Mouse (Mus musculus): ENCODE results near the gene Shpk.

Gene Shpk

GRCm38 (mm10) chr11:73199879-73200278 lies 619 bp downstream of the Shpk start:
- DNase-seq (ENCODE audit: low read depth, low spot score), result no peak

- DNase-seq (ENCODE audit: low read depth, low spot score), result no peak
Measured at GRCm38 (mm10) chr11:73201021-73201420, 1.8 kb downstream of the Shpk start.

- DNase-seq (ENCODE audit: low read depth, low spot score), result peak; percentile 23
Measured at GRCm38 (mm10) chr11:73201597-73201996, 2.3 kb downstream of the Shpk start.

GRCm38 (mm10) chr11:73203895-73204294 lies 4.6 kb downstream of the Shpk start:
- DNase-seq (ENCODE audit: low read depth, low spot score), result no peak

- DNase-seq (ENCODE audit: low read depth, low spot score), result no peak
Measured at GRCm38 (mm10) chr11:73205194-73205593, 5.9 kb downstream of the Shpk start.

GRCm38 (mm10) chr11:73207621-73208020 lies 8.4 kb downstream of the Shpk start:
- DNase-seq (ENCODE audit: low read depth, low spot score), result no peak

- no peak for DNase-seq (ENCODE audit: low read depth, low spot score)
Measured at GRCm38 (mm10) chr11:73213956-73214355, 14.7 kb downstream of the Shpk start.

GRCm38 (mm10) chr11:73219671-73220070 lies 20.4 kb downstream of the Shpk start:
- no peak for DNase-seq (ENCODE audit: low read depth, low spot score)

- DNase-seq (ENCODE audit: low read depth, low spot score), result no peak
Measured at GRCm38 (mm10) chr11:73220651-73221050, 21.4 kb downstream of the Shpk start.

- no peak for DNase-seq (ENCODE audit: low read depth, low spot score)
Measured at GRCm38 (mm10) chr11:73222846-73223245, 23.6 kb downstream of the Shpk start.

GRCm38 (mm10) chr11:73223966-73224365 lies 24.7 kb downstream of the Shpk start:
- DNase-seq (ENCODE audit: low read depth, low spot score), result no peak

GRCm38 (mm10) chr11:73225856-73226255 lies 26.6 kb downstream of the Shpk start:
- no peak for DNase-seq (ENCODE audit: low read depth, low spot score)

GRCm38 (mm10) chr11:73228881-73229280 lies 29.6 kb downstream of the Shpk start:
- DNase-seq (ENCODE audit: low read depth, low spot score), result no peak

GRCm38 (mm10) chr11:73230081-73230480 lies 30.8 kb downstream of the Shpk start:
- DNase-seq (ENCODE audit: low read depth, low spot score), result no peak

- DNase-seq (ENCODE audit: low read depth, low spot score), result no peak
Measured at GRCm38 (mm10) chr11:73232513-73232912, 33.3 kb downstream of the Shpk start.

- no peak for DNase-seq (ENCODE audit: low read depth, low spot score)
Measured at GRCm38 (mm10) chr11:73233992-73234391, 34.7 kb downstream of the Shpk start, which contains the start of gene Trpv1. Gene Trpv1, plus strand, starts transcription at chr11:73234292.

- DNase-seq (ENCODE audit: low read depth, low spot score), result peak; percentile 30
Measured at GRCm38 (mm10) chr11:73235990-73236701, 36.9 kb downstream of the Shpk start.

- no peak for DNase-seq (ENCODE audit: low read depth, low spot score)
Measured at GRCm38 (mm10) chr11:73236731-73237130, 37.5 kb downstream of the Shpk start.

- no peak for DNase-seq (ENCODE audit: low read depth, low spot score)
Measured at GRCm38 (mm10) chr11:73242199-73242598, 42.9 kb downstream of the Shpk start.

GRCm38 (mm10) chr11:73242777-73243176 lies 43.5 kb downstream of the Shpk start:
- no peak for DNase-seq (ENCODE audit: low read depth, low spot score)

- no peak for DNase-seq (ENCODE audit: low read depth, low spot score)
Measured at GRCm38 (mm10) chr11:73257362-73257945, 58.2 kb downstream of the Shpk start.

- no peak for DNase-seq (ENCODE audit: low read depth, low spot score)
Measured at GRCm38 (mm10) chr11:73258664-73259063, 59.4 kb downstream of the Shpk start.

- no peak for DNase-seq (ENCODE audit: low read depth, low spot score)
Measured at GRCm38 (mm10) chr11:73260457-73260856, 61.2 kb downstream of the Shpk start.

Measured in mesoderm, embryonic 11.5 days (tissue).